8 mouse cellular contexts compared by ENCODE assay signal in the genomic region with DNA sequence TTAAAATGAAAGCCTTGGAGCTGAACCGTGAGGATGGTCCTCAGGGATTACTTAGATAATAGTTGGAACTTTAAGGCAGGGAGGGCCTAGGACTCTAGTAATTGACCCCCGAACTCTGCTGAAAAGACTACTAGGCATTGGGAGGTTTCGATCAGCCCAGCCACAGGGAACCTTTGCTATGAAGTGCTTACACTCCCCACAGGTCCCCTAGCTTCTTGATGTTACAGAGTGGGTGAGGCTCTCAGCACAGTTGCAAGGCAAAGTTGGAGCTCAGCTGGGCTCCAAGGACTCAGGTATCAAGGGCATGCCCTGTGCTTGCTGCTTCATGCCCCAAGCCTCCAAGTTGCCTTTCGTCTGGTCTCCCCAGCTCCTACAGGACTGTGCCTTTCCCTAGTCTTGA. TPM values are rescaled to one million over a fixed set of nuclear protein-coding genes. Genes with fewer than 3 reads are reported as not detected.
DNase-seq lines count a peak whose midpoint lies in the region; ATAC-seq and TF ChIP-seq lines count a peak whose summit lies in the region.

No protein-coding gene starts in this region.

- no peak for TF ChIP-seq EP300 in CH12.LX (IDR thresholded peaks at IDR 0.05; ENCODE audit: low read length)
- no peak for TF ChIP-seq EP300 in liver, embryonic 14.5 days (IDR thresholded peaks at IDR 0.05; ENCODE audit: low read depth)

- WGBS in forebrain, postnatal 0 days, result 51% methylated on average over 4 of the region's 4 CpGs
- 49% methylated on average over 4 of the region's 4 CpGs for WGBS in liver, embryonic 14.5 days (ENCODE audit: insufficient replicate concordance)

- TF ChIP-seq POLR2A in CH12.LX (IDR thresholded peaks at IDR 0.05; ENCODE audit: low read depth, low read length), result no peak

- peak overlapping the region; percentile 89 for H3K9ac ChIP-seq in CH12.LX (ENCODE audit: insufficient read depth, low read depth)
- peak overlapping the region; percentile 96 for H3K9ac ChIP-seq in forebrain, postnatal 0 days
- H3K9ac ChIP-seq in liver, embryonic 14.5 days (replicated peaks), result peak overlapping the region; percentile 98

- H3K27ac ChIP-seq in CH12.LX (ENCODE audit: insufficient read depth, low read depth), result no peak overlapping the region
- no peak overlapping the region for H3K27ac ChIP-seq in forebrain, postnatal 0 days (ENCODE audit: low read depth, low read length)
- peak overlapping the region; percentile 51 for H3K27ac ChIP-seq in liver, embryonic 14.5 days

- in situ Hi-C loops in CH12.LX (cut with MboI; ENCODE audit: low pct_ligation_motif_present, low pct_unique_long_range_greater_than_20kb, low sequenced_read_pairs), result no loop called here

- no peaks in the 10 kb centered on the region for H3K9me3 ChIP-seq in CH12.LX (replicated peaks; ENCODE audit: low read length)
- H3K9me3 ChIP-seq in forebrain, postnatal 0 days (ENCODE audit: low read length), result no peaks in the 10 kb centered on the region
- no peaks in the 10 kb centered on the region for H3K9me3 ChIP-seq in liver, embryonic 14.5 days (ENCODE audit: control insufficient read depth, low read length)

- dilution Hi-C loops in CH12.LX (cut with MboI; ENCODE audit: extremely low pct_ligation_motif_present, extremely low pct_unique_long_range_greater_than_20kb, low sequenced_read_pairs), result no loop called here

- H3K4me2 ChIP-seq in CH12.LX (ENCODE audit: insufficient read depth, low read depth, poor library complexity, severe bottlenecking), result peak overlapping the region; percentile 90
- peak overlapping the region; percentile 98 for H3K4me2 ChIP-seq in forebrain, postnatal 0 days (ENCODE audit: low read depth)
- peak overlapping the region; percentile 87 for H3K4me2 ChIP-seq in liver, embryonic 14.5 days (ENCODE audit: low read depth)

- peaks cover 43% of the 10 kb centered on the region for H3K79me2 ChIP-seq in CH12.LX (replicated peaks; ENCODE audit: control insufficient read depth, extremely low read depth, insufficient read depth, poor library complexity, severe bottlenecking)

- H3K4me1 ChIP-seq in CH12.LX (ENCODE audit: control insufficient read depth in 1 of 2, insufficient read depth in 2 of 2), result peaks cover 8 to 31% of the 10 kb centered on the region in 2 experiments
- peaks cover 36% of the 10 kb centered on the region for H3K4me1 ChIP-seq in forebrain, postnatal 0 days (ENCODE audit: insufficient read depth)
- H3K4me1 ChIP-seq in liver, embryonic 14.5 days (replicated peaks; ENCODE audit: control insufficient read depth in 2 of 2, insufficient read depth in 2 of 2, low read length in 1 of 2), result peaks cover 45 to 52% of the 10 kb centered on the region in 2 experiments

- H3K36me3 ChIP-seq in CH12.LX (replicated peaks in 1 of 2; ENCODE audit: control insufficient read depth in 1 of 2, insufficient read depth in 1 of 2, low read length in 1 of 2), result peaks cover 0 to 11% of the 10 kb centered on the region in 2 experiments
- no peaks in the 10 kb centered on the region for H3K36me3 ChIP-seq in forebrain, postnatal 0 days (ENCODE audit: insufficient read depth)
- no peaks in the 10 kb centered on the region for H3K36me3 ChIP-seq in liver, embryonic 14.5 days (replicated peaks; ENCODE audit: control insufficient read depth, insufficient read depth, low read depth)

- peaks cover 27% of the 10 kb centered on the region for H3K27me3 ChIP-seq in CH12.LX (replicated peaks)
- no peaks in the 10 kb centered on the region for H3K27me3 ChIP-seq in forebrain, postnatal 0 days (ENCODE audit: insufficient read depth, low read length)
- peaks cover 3% of the 10 kb centered on the region; the same call in 1 of the 2 replicates for H3K27me3 ChIP-seq in liver, embryonic 14.5 days (ENCODE audit: control insufficient read depth, insufficient read depth, low read length)

- TF ChIP-seq RAD21 in CH12.LX (IDR thresholded peaks at IDR 0.05; ENCODE audit: low read depth, low read length), result no peak

- no peak for ATAC-seq in forebrain, postnatal 0 days
- ATAC-seq in liver, embryonic 14.5 days (ENCODE audit: insufficient read depth), result no peak

- TF ChIP-seq CTCF in CH12.LX (conservative IDR thresholded peaks at IDR 0.05 in 1 of 2, IDR thresholded peaks at IDR 0.05 in 1 of 2; ENCODE audit: low read depth in 2 of 2, low read length in 2 of 2), result no peak
- TF ChIP-seq CTCF in forebrain, postnatal 0 days (IDR thresholded peaks at IDR 0.05; ENCODE audit: low read depth), result no peak
- TF ChIP-seq CTCF in liver, embryonic 14.5 days (IDR thresholded peaks at IDR 0.05; ENCODE audit: low read depth), result no peak

- DNase-seq in embryo, embryonic 10 days (ENCODE audit: low spot score), result peak; percentile 4
- no peak for DNase-seq in embryo, embryonic 11 days
- DNase-seq in CH12.LX (ENCODE audit: extremely low read depth), result no peak
- no peak for DNase-seq in forebrain, postnatal 0 days
- no peak for DNase-seq in liver, embryonic 14.5 days (ENCODE audit: low read depth in 3 of 3, low spot score in 3 of 3)
- DNase-seq in B cell, adult 2 months, result no peak
- no peak for DNase-seq in layer of hippocampus, postnatal 10 days (ENCODE audit: low spot score in 2 of 2)
- DNase-seq in adrenal gland, adult 8-10 months, result no peak

- H3K4me3 ChIP-seq in CH12.LX (replicated peaks in 1 of 3; ENCODE audit: low read depth in 2 of 3, low read length in 2 of 3, poor library complexity in 1 of 3), result peak overlapping the region; percentile 49 to 94 (median 63)
- peak overlapping the region; percentile 68 for H3K4me3 ChIP-seq in forebrain, postnatal 0 days (ENCODE audit: low read depth, low read length)
- peak overlapping the region; percentile 87 to 94 for H3K4me3 ChIP-seq in liver, embryonic 14.5 days (ENCODE audit: insufficient read depth in 1 of 2, low read depth in 2 of 2, low read length in 2 of 2)

TF ChIP-seq in CH12.LX, 34 proteins besides CTCF, POLR2A, EP300 and RAD21:
- TF ChIP-seq MEF2A (IDR thresholded peaks at IDR 0.05; ENCODE audit: borderline replicate concordance, low read depth, low read length) (no peak), IRF4 (IDR thresholded peaks at IDR 0.05; ENCODE audit: low read depth, low read length) (no peak), ELF1 (IDR thresholded peaks at IDR 0.05; ENCODE audit: low read depth, low read length) (no peak), CHD1 (IDR thresholded peaks at IDR 0.05; ENCODE audit: low read depth, low read length) (no peak), JUN (IDR thresholded peaks at IDR 0.05; ENCODE audit: insufficient read depth, low read depth, low read length) (no peak), POLR2AphosphoS2 (IDR thresholded peaks at IDR 0.05; ENCODE audit: low read depth, low read length) (no peak), ZMIZ1 (IDR thresholded peaks at IDR 0.05; ENCODE audit: low read depth, low read length) (no peak)
TF ChIP-seq in CH12.LX: peak in this region for 0.

RNA-seq across cellular contexts. Expression of a gene that starts 1.4 kb away (rescaled TPM):
- total RNA-seq in CH12.LX (2012; rRNA removed) (5.5 and 8.0 TPM in 2 replicates), CH12.LX (2014; rRNA removed) (6.0 and 6.8 TPM in 2 replicates)
- 18.8 and 21.8 TPM in 2 replicates for polyA plus RNA-seq in CH12.LX (2012; ENCODE audit: insufficient read length, low read depth)
- total RNA-seq in forebrain, postnatal 0 days (2014; rRNA removed), result 38.3 and 42.7 TPM in 2 replicates
- polyA plus RNA-seq in forebrain, postnatal 0 days (2015; fragmentation: Nextera tagmentation; extraction: Ambion mirVana), result 12.1 and 18.2 TPM in 2 replicates
- 3.8 and 4.9 TPM in 2 replicates for polyA plus RNA-seq in liver, embryonic 14.5 days (2012; rRNA removed)
- polyA plus RNA-seq in liver, embryonic 14.5 days (2014; fragmentation: Nextera tagmentation; extraction: Ambion mirVana), result 4.5 and 5.4 TPM in 2 replicates
- 10 to 100 TPM; 69.3 to 71.4 TPM for total RNA-seq in layer of hippocampus, postnatal 10 days (2021)
- total RNA-seq in adrenal gland, adult 8-10 months (2022), result 10 to 100 TPM; 35.9 to 45.2 (median 40.5) TPM

RNA-seq across cellular contexts. Expression of a gene that starts 13.8 kb away (rescaled TPM):
- not detected in 2 replicates for total RNA-seq in CH12.LX (2012; rRNA removed)
- total RNA-seq in CH12.LX (2014; rRNA removed), result not detected in 2 replicates
- polyA plus RNA-seq in CH12.LX (2012; ENCODE audit: insufficient read length, low read depth), result not detected in 2 replicates
- total RNA-seq in forebrain, postnatal 0 days (2014; rRNA removed), result 0.05 and 0.38 TPM in 2 replicates
- 0.12 and 0.13 TPM in 2 replicates for polyA plus RNA-seq in forebrain, postnatal 0 days (2015; fragmentation: Nextera tagmentation; extraction: Ambion mirVana)
- 0.32 and 0.36 TPM in 2 replicates for polyA plus RNA-seq in liver, embryonic 14.5 days (2012; rRNA removed)
- polyA plus RNA-seq in liver, embryonic 14.5 days (2014; fragmentation: Nextera tagmentation; extraction: Ambion mirVana), result 0.08 and 0.09 TPM in 2 replicates
- total RNA-seq in layer of hippocampus, postnatal 10 days (2021), result under 1 TPM; 0.41 to 0.80 TPM
- total RNA-seq in adrenal gland, adult 8-10 months (2022), result 1 to 10 TPM; 1.4 to 3.6 (median 1.8) TPM

RNA-seq across cellular contexts. Expression of a gene that starts 28.2 kb away (rescaled TPM):
- total RNA-seq in CH12.LX (2012; rRNA removed) (567 and 782 TPM in 2 replicates), CH12.LX (2014; rRNA removed) (199 and 240 TPM in 2 replicates)
- polyA plus RNA-seq in CH12.LX (2012; ENCODE audit: insufficient read length, low read depth), result 276 and 399 TPM in 2 replicates
- total RNA-seq in forebrain, postnatal 0 days (2014; rRNA removed), result 152 and 289 TPM in 2 replicates
- polyA plus RNA-seq in forebrain, postnatal 0 days (2015; fragmentation: Nextera tagmentation; extraction: Ambion mirVana), result 489 and 610 TPM in 2 replicates
- 76.5 and 99.9 TPM in 2 replicates for polyA plus RNA-seq in liver, embryonic 14.5 days (2012; rRNA removed)
- 274 and 285 TPM in 2 replicates for polyA plus RNA-seq in liver, embryonic 14.5 days (2014; fragmentation: Nextera tagmentation; extraction: Ambion mirVana)
- total RNA-seq in layer of hippocampus, postnatal 10 days (2021), result 100 to 1,000 TPM; 414 to 429 TPM
- total RNA-seq in adrenal gland, adult 8-10 months (2022), result 100 to 1,000 TPM in 3 of 4 experiments, 10 to 100 TPM in 1; 89.8 to 365 (median 163) TPM
